Mouse (Mus musculus): ENCODE data around the gene Galntl6. TPM values are rescaled to one million over a fixed set of nuclear protein-coding genes. Genes with fewer than 3 reads are reported as not detected.

Galntl6 gene
- polyA plus RNA-seq, 1 experiment = not detected

DNA sequence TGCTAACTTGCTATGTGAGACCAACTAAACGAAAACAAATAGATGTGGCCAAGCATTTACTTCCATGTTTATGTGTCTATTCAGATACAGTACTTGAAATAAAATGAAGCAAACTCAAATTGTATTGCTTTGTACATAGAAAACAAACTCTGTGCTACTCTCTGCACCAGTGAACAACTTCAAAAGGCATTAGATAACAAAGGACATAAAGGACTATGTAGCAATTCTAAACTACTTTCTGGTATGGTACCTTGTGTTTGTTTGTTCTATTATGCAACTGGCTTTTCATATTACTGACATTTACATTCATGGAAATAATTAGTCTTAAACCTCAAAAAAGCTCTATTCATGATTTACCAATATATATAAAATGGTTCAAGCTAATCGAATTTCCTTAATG lies 344.4 kb downstream of the Galntl6 start:
- H3K27me3 ChIP-seq (ENCODE audit: control insufficient read depth, insufficient read depth, low read length) = no peaks in the 10 kb centered on the region
- TF ChIP-seq POLR2A (IDR thresholded peaks at IDR 0.05; ENCODE audit: control insufficient read depth, extremely low read depth, insufficient read depth, low read length, poor library complexity) (no peak), CTCF (IDR thresholded peaks at IDR 0.05; ENCODE audit: borderline replicate concordance, control insufficient read depth, extremely low read depth, insufficient read depth, low read length, poor library complexity) (no peak)
- WGBS = 73% methylated on average over 2 of the region's 2 CpGs

DNA sequence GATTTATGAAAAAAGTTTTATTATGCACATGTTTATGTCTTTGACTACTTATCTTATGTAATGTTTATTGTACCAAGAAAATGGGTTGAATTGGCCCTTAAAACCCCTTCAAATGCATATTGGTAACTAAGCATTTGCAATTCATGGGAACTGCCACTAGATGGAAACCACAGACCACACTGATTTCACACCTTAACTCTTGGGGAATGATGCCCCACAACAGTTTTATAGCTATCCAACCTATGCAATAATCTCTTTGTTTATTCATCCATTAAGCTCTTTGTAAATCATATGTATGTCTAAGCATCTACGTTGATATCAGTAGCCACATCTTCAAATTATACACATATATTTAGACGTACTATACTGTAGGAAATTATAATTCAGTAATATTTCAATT lies 346.3 kb downstream of the Galntl6 start:
- Histone ChIP-seq H3K4me1 (replicated peaks; ENCODE audit: control insufficient read depth, insufficient read depth, low read length) (no peaks in the 10 kb centered on the region), H3K4me3 (ENCODE audit: control insufficient read depth, insufficient read depth, low read length) (no peak overlapping the region), H3K36me3 (ENCODE audit: control insufficient read depth, insufficient read depth, low read length) (no peaks in the 10 kb centered on the region), H3K27ac (ENCODE audit: control insufficient read depth, insufficient read depth, low read length) (no peak overlapping the region), H3K27me3 (ENCODE audit: control insufficient read depth, insufficient read depth, low read length) (no peaks in the 10 kb centered on the region)
- DNase-seq = no peak
- 74% methylated on average over 2 of the region's 2 CpGs for WGBS
- TF ChIP-seq CTCF (IDR thresholded peaks at IDR 0.05; ENCODE audit: borderline replicate concordance, control insufficient read depth, extremely low read depth, insufficient read depth, low read length, poor library complexity) (no peak), POLR2A (IDR thresholded peaks at IDR 0.05; ENCODE audit: control insufficient read depth, extremely low read depth, insufficient read depth, low read length, poor library complexity) (no peak)

More for the DNA sequence above, 344.4 kb downstream of the Galntl6 start:
- no peak overlapping the region for H3K27ac ChIP-seq (ENCODE audit: control insufficient read depth, insufficient read depth, low read length)
- no peak for DNase-seq
- no peaks in the 10 kb centered on the region for H3K4me1 ChIP-seq (replicated peaks; ENCODE audit: control insufficient read depth, insufficient read depth, low read length)
- no peaks in the 10 kb centered on the region for H3K36me3 ChIP-seq (ENCODE audit: control insufficient read depth, insufficient read depth, low read length)
- no peak overlapping the region for H3K4me3 ChIP-seq (ENCODE audit: control insufficient read depth, insufficient read depth, low read length)

DNA sequence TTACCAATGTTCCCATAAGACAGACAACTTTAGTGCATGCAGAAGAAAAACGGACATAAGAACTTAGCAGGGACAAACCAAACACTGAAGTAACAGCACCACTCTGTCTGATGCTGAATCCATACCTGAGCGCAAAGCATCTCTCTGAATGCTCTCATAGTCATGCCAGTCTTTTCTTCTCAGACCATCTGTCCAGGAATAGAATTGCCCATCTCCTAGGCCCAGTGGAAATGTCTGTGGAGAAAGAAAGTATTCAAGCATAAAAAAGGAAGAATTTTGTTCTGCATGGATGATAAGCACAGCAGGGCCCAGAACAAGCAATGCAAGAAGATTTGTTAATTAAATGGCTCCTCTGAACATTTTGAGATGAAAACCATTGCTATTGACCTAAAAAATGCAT lies 376.7 kb downstream of the Galntl6 start:
- 91% methylated on average over 2 of the region's 2 CpGs for WGBS
- Histone ChIP-seq H3K4me1 (replicated peaks; ENCODE audit: control insufficient read depth, insufficient read depth, low read length) (no peaks in the 10 kb centered on the region), H3K36me3 (ENCODE audit: control insufficient read depth, insufficient read depth, low read length) (no peaks in the 10 kb centered on the region), H3K27ac (ENCODE audit: control insufficient read depth, insufficient read depth, low read length) (no peak overlapping the region), H3K4me3 (ENCODE audit: control insufficient read depth, insufficient read depth, low read length) (no peak overlapping the region), H3K27me3 (ENCODE audit: control insufficient read depth, insufficient read depth, low read length) (no peaks in the 10 kb centered on the region)
- no peak for DNase-seq
- TF ChIP-seq POLR2A (IDR thresholded peaks at IDR 0.05; ENCODE audit: control insufficient read depth, extremely low read depth, insufficient read depth, low read length, poor library complexity) (no peak), CTCF (IDR thresholded peaks at IDR 0.05; ENCODE audit: borderline replicate concordance, control insufficient read depth, extremely low read depth, insufficient read depth, low read length, poor library complexity) (no peak)

DNA sequence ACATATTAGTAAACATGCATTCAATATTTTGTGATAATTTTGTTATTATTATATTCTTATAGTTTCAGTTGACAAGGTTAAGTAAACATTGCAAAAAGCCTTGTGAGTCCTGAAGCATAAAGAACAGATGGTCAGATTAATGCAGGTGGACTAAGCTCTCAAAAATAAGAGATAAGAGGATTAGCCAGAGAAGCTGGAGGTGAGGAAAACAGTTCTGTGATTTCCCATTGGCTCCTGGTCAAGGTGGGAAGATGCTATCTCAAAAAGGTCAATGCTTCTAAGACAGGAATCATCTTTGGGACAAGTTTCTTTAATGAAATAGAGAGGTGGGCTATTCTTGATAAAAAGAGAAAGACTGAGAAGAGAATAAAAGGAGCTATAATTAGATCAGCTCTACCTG lies 377.8 kb downstream of the Galntl6 start:
- H3K36me3 ChIP-seq (ENCODE audit: control insufficient read depth, insufficient read depth, low read length) = no peaks in the 10 kb centered on the region
- no peak overlapping the region for H3K27ac ChIP-seq (ENCODE audit: control insufficient read depth, insufficient read depth, low read length)
- TF ChIP-seq CTCF (IDR thresholded peaks at IDR 0.05; ENCODE audit: borderline replicate concordance, control insufficient read depth, extremely low read depth, insufficient read depth, low read length, poor library complexity) (no peak), POLR2A (IDR thresholded peaks at IDR 0.05; ENCODE audit: control insufficient read depth, extremely low read depth, insufficient read depth, low read length, poor library complexity) (no peak)
- H3K27me3 ChIP-seq (ENCODE audit: control insufficient read depth, insufficient read depth, low read length) = no peaks in the 10 kb centered on the region
- no peak for DNase-seq
- H3K4me1 ChIP-seq (replicated peaks; ENCODE audit: control insufficient read depth, insufficient read depth, low read length) = no peaks in the 10 kb centered on the region
- no peak overlapping the region for H3K4me3 ChIP-seq (ENCODE audit: control insufficient read depth, insufficient read depth, low read length)

DNA sequence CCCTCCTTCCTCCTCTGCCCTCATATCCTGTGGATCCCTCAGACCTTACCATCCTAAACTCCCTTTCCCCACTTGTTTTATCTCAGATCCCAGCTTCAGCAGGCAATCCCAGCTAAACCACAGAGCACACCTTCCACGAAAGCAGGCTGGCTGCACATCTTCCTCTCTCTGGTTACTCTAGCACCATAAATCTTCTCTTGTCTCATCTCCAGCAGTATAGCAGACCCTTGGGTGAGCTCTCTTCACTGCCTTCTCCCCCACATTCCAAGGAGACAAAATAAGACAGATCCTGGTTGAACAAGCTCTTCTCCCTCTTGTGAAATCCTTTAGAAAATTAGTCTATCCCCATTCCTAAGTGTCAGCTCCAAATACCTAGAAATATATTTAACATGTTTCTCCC lies 389.0 kb downstream of the Galntl6 start:
- TF ChIP-seq POLR2A (IDR thresholded peaks at IDR 0.05; ENCODE audit: control insufficient read depth, extremely low read depth, insufficient read depth, low read length, poor library complexity) (no peak), CTCF (IDR thresholded peaks at IDR 0.05; ENCODE audit: borderline replicate concordance, control insufficient read depth, extremely low read depth, insufficient read depth, low read length, poor library complexity) (no peak)
- WGBS = 25% methylated on average over 1 of the region's 1 CpGs
- Histone ChIP-seq H3K4me3 (ENCODE audit: control insufficient read depth, insufficient read depth, low read length) (no peak overlapping the region), H3K27me3 (ENCODE audit: control insufficient read depth, insufficient read depth, low read length) (no peaks in the 10 kb centered on the region), H3K36me3 (ENCODE audit: control insufficient read depth, insufficient read depth, low read length) (no peaks in the 10 kb centered on the region), H3K27ac (ENCODE audit: control insufficient read depth, insufficient read depth, low read length) (no peak overlapping the region), H3K4me1 (replicated peaks; ENCODE audit: control insufficient read depth, insufficient read depth, low read length) (no peaks in the 10 kb centered on the region)
- DNase-seq = no peak

DNA sequence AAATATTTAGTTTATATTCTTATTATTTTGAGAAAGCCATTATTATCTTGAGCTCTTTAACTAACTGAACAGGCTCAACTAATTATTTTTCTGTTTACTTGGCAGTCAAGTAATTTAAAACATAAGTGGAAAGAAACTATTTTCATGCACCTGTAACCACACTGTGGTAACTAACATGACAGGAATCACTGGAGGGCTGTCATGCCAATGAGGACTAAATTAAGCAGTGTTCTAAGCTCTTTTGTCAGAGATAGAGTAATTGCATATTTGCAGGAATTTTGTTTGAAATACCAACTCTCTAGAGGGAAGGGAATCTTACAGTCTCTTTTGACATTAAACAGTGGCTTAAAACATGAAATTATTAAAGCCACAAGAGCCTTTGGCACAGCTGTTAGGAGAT lies 390.5 kb downstream of the Galntl6 start:
- no peaks in the 10 kb centered on the region for H3K36me3 ChIP-seq (ENCODE audit: control insufficient read depth, insufficient read depth, low read length)
- H3K27me3 ChIP-seq (ENCODE audit: control insufficient read depth, insufficient read depth, low read length) = no peaks in the 10 kb centered on the region
- no peak for TF ChIP-seq CTCF (IDR thresholded peaks at IDR 0.05; ENCODE audit: borderline replicate concordance, control insufficient read depth, extremely low read depth, insufficient read depth, low read length, poor library complexity)
- no peak for TF ChIP-seq POLR2A (IDR thresholded peaks at IDR 0.05; ENCODE audit: control insufficient read depth, extremely low read depth, insufficient read depth, low read length, poor library complexity)
- no peak overlapping the region for H3K4me3 ChIP-seq (ENCODE audit: control insufficient read depth, insufficient read depth, low read length)
- H3K4me1 ChIP-seq (replicated peaks; ENCODE audit: control insufficient read depth, insufficient read depth, low read length) = no peaks in the 10 kb centered on the region
- no peak for DNase-seq
- H3K27ac ChIP-seq (ENCODE audit: control insufficient read depth, insufficient read depth, low read length) = no peak overlapping the region

DNA sequence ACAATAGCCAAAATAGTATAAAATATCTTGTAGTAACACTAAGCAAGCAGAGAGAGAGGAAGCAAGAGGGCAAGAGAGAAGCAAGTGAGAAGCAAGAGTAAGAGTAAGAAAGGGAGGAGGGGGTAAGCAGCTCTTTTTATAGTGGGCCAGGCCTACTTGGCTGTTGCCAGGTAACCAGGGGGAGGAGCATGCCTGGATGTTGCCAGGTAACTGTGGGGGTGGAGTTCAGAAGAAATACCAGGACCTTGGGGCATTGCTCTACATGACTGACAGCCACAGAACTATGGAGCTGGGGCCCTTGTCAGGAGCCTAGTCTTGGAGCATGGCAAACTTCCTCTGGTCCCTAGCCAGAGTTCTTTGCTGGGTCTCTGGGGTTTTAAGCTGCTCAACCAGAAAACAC lies 401.9 kb downstream of the Galntl6 start:
- H3K4me3 ChIP-seq (ENCODE audit: control insufficient read depth, insufficient read depth, low read length) = no peak overlapping the region
- TF ChIP-seq CTCF (IDR thresholded peaks at IDR 0.05; ENCODE audit: borderline replicate concordance, control insufficient read depth, extremely low read depth, insufficient read depth, low read length, poor library complexity) (no peak), POLR2A (IDR thresholded peaks at IDR 0.05; ENCODE audit: control insufficient read depth, extremely low read depth, insufficient read depth, low read length, poor library complexity) (no peak)

More for the DNA sequence above, 401.9 kb downstream of the Galntl6 start:
- DNase-seq = no peak
- Histone ChIP-seq H3K27ac (ENCODE audit: control insufficient read depth, insufficient read depth, low read length) (no peak overlapping the region), H3K27me3 (ENCODE audit: control insufficient read depth, insufficient read depth, low read length) (no peaks in the 10 kb centered on the region), H3K4me1 (replicated peaks; ENCODE audit: control insufficient read depth, insufficient read depth, low read length) (no peaks in the 10 kb centered on the region), H3K36me3 (ENCODE audit: control insufficient read depth, insufficient read depth, low read length) (no peaks in the 10 kb centered on the region)

Measured in thymus, adult 2 months (tissue).